In genomic region chr7:48834989-48835626, GRCm38 (mm10) we compare ENCODE assay signal across 13 mouse cellular contexts. TPM values are rescaled to one million over a fixed set of nuclear protein-coding genes. Genes with fewer than 3 reads are reported as not detected.
A peak's percentile ranks its signal among the peaks of the same experiment; 100 is the strongest.
DNase-seq lines count a peak whose midpoint lies in the region; ATAC-seq and TF ChIP-seq lines count a peak whose summit lies in the region.
"Had no signal": no experiment of that assay in that cellular context is flagged by ENCODE, and none has a peak within 500 bp of the region (broad histone marks: within the 10 kb centered on the region; RNA-seq: fewer than 3 reads in every experiment).

No protein-coding gene starts in this region.

- TF ChIP-seq CTCF in forebrain, postnatal 0 days (IDR thresholded peaks at IDR 0.05; ENCODE audit: low read depth): no peak

- H3K27ac ChIP-seq in forebrain, postnatal 0 days (ENCODE audit: low read depth, low read length): peak overlapping the region; percentile 15; the same call in 1 of the 2 replicates
- H3K27ac ChIP-seq in forebrain, embryonic 15.5 days (replicated peaks): no peak overlapping the region
- no peak overlapping the region for H3K27ac ChIP-seq in neural tube, embryonic 11.5 days (ENCODE audit: low read depth, low read length)
- H3K27ac ChIP-seq in midbrain, embryonic 15.5 days: 0 out of 2 replicates have a peak overlapping the region, but pooled peaks have one; percentile 21
- H3K27ac ChIP-seq in liver, embryonic 12.5 days: no peak overlapping the region
- H3K27ac ChIP-seq: kidney, postnatal 0 days had no signal

- no peak overlapping the region for H3K9ac ChIP-seq in forebrain, postnatal 0 days
- H3K9ac ChIP-seq in forebrain, embryonic 15.5 days (replicated peaks): no peak overlapping the region
- H3K9ac ChIP-seq in neural tube, embryonic 11.5 days (ENCODE audit: low read length): no peak overlapping the region
- no peak overlapping the region for H3K9ac ChIP-seq in midbrain, embryonic 15.5 days
- H3K9ac ChIP-seq in liver, embryonic 12.5 days: no peak overlapping the region

- ATAC-seq in forebrain, postnatal 0 days: peak; percentile 46
- no peak for ATAC-seq in forebrain, embryonic 15.5 days (replicated peaks)
- peak; percentile 74 for ATAC-seq in neural tube, embryonic 11.5 days (ENCODE audit: insufficient read depth, low FRiP score, low TSS enrichment)
- peak; percentile 67 for ATAC-seq in midbrain, embryonic 15.5 days (replicated peaks)
- ATAC-seq in liver, embryonic 12.5 days: no peak

- H3K4me3 ChIP-seq in forebrain, postnatal 0 days (ENCODE audit: low read depth, low read length): no peak overlapping the region
- H3K4me3 ChIP-seq in forebrain, embryonic 15.5 days: no peak overlapping the region
- H3K4me3 ChIP-seq in neural tube, embryonic 11.5 days (ENCODE audit: low read depth, low read length): no peak overlapping the region
- no peak overlapping the region for H3K4me3 ChIP-seq in midbrain, embryonic 15.5 days
- no peak overlapping the region for H3K4me3 ChIP-seq in liver, embryonic 12.5 days
- H3K4me3 ChIP-seq: megakaryocyte, embryonic 14.5 days had no signal

- DNase-seq in forebrain, postnatal 0 days: peak; percentile 8
- peak; percentile 25 for DNase-seq in neural tube, embryonic 11.5 days (ENCODE audit: low spot score)
- no peak for DNase-seq in neural tube, embryonic 10.5 days (ENCODE audit: extremely low spot score, low spot score)
- DNase-seq in kidney, postnatal 36 days: no peak
- DNase-seq in natural killer cell, adult 2 months (ENCODE audit: low spot score in 2 of 2): no peak
- DNase-seq: lung, adult 18-20 months; thymus, adult 18-20 months had no signal

- H3K4me1 ChIP-seq in forebrain, postnatal 0 days (ENCODE audit: insufficient read depth): no peaks in the 10 kb centered on the region
- peaks cover 9% of the 10 kb centered on the region for H3K4me1 ChIP-seq in forebrain, embryonic 15.5 days
- peaks cover 10% of the 10 kb centered on the region for H3K4me1 ChIP-seq in neural tube, embryonic 11.5 days (ENCODE audit: control insufficient read depth, insufficient read depth, low read length)
- H3K4me1 ChIP-seq in midbrain, embryonic 15.5 days: peaks cover 12% of the 10 kb centered on the region
- H3K4me1 ChIP-seq in liver, embryonic 12.5 days: peaks cover 12% of the 10 kb centered on the region; the same call in 1 of the 2 replicates

- WGBS in forebrain, postnatal 0 days: 46% methylated on average over 12 of the region's 12 CpGs
- WGBS in forebrain, embryonic 15.5 days: 50% methylated on average over 12 of the region's 12 CpGs
- 44% methylated on average over 12 of the region's 12 CpGs for WGBS in neural tube, embryonic 11.5 days
- WGBS in midbrain, embryonic 15.5 days: 35% methylated on average over 12 of the region's 12 CpGs
- 76% methylated on average over 12 of the region's 12 CpGs for whole genome bisulfite sequencing in liver, embryonic 12.5 days (ENCODE audit: insufficient replicate concordance)

- H3K36me3 ChIP-seq in forebrain, postnatal 0 days (ENCODE audit: insufficient read depth): no peaks in the 10 kb centered on the region
- no peaks in the 10 kb centered on the region for H3K36me3 ChIP-seq in forebrain, embryonic 15.5 days
- no peaks in the 10 kb centered on the region for H3K36me3 ChIP-seq in neural tube, embryonic 11.5 days (ENCODE audit: control insufficient read depth, insufficient read depth, low read length)
- H3K36me3 ChIP-seq in midbrain, embryonic 15.5 days (replicated peaks): no peaks in the 10 kb centered on the region
- no peaks in the 10 kb centered on the region for H3K36me3 ChIP-seq in liver, embryonic 12.5 days

- no peaks in the 10 kb centered on the region for H3K9me3 ChIP-seq in forebrain, postnatal 0 days (ENCODE audit: low read length)
- no peaks in the 10 kb centered on the region for H3K9me3 ChIP-seq in forebrain, embryonic 15.5 days
- no peaks in the 10 kb centered on the region for H3K9me3 ChIP-seq in neural tube, embryonic 11.5 days (ENCODE audit: control insufficient read depth, low read length)
- H3K9me3 ChIP-seq in midbrain, embryonic 15.5 days: no peaks in the 10 kb centered on the region
- H3K9me3 ChIP-seq in liver, embryonic 12.5 days (replicated peaks): no peaks in the 10 kb centered on the region
- H3K9me3 ChIP-seq: megakaryocyte, embryonic 14.5 days had no signal

- H3K4me2 ChIP-seq in forebrain, postnatal 0 days (ENCODE audit: low read depth): no peak overlapping the region
- H3K4me2 ChIP-seq in forebrain, embryonic 15.5 days (replicated peaks): no peak overlapping the region
- no peak overlapping the region for H3K4me2 ChIP-seq in neural tube, embryonic 11.5 days (ENCODE audit: low read depth)
- no peak overlapping the region for H3K4me2 ChIP-seq in midbrain, embryonic 15.5 days
- no peak overlapping the region for H3K4me2 ChIP-seq in liver, embryonic 12.5 days

- H3K27me3 ChIP-seq in forebrain, postnatal 0 days (ENCODE audit: insufficient read depth, low read length): no peaks in the 10 kb centered on the region
- H3K27me3 ChIP-seq in forebrain, embryonic 15.5 days: no peaks in the 10 kb centered on the region
- peaks cover 72% of the 10 kb centered on the region for H3K27me3 ChIP-seq in neural tube, embryonic 11.5 days (ENCODE audit: control insufficient read depth, insufficient read depth, low read length)
- peaks cover 31% of the 10 kb centered on the region for H3K27me3 ChIP-seq in midbrain, embryonic 15.5 days (replicated peaks)
- H3K27me3 ChIP-seq in liver, embryonic 12.5 days (replicated peaks): no peaks in the 10 kb centered on the region
- H3K27me3 ChIP-seq: megakaryocyte, embryonic 14.5 days had no signal

RNA-seq across cellular contexts. Expression of gene Csrp3, which starts 12.7 kb away (rescaled TPM):
- total RNA-seq in forebrain, postnatal 0 days (2014; rRNA removed): 1.2 TPM in 1 of 2 replicates, not detected in the other
- not detected in 2 replicates for polyA plus RNA-seq in forebrain, postnatal 0 days (2015; fragmentation: Nextera tagmentation; extraction: Ambion mirVana)
- 0.20 and 0.29 TPM in 2 replicates for polyA plus RNA-seq in forebrain, embryonic 15.5 days (2015; fragmentation: Nextera tagmentation; extraction: Ambion mirVana)
- 1.4 and 2.4 TPM in 2 replicates for polyA plus RNA-seq in neural tube, embryonic 11.5 days (2014; fragmentation: Nextera tagmentation; extraction: Ambion mirVana)
- 0.53 and 1.6 TPM in 2 replicates for polyA plus RNA-seq in midbrain, embryonic 15.5 days (2015; fragmentation: Nextera tagmentation; extraction: Ambion mirVana)
- polyA plus RNA-seq in liver, embryonic 12.5 days (2016; fragmentation: Nextera tagmentation; extraction: Ambion mirVana): 0.27 and 0.86 TPM in 2 replicates
- total RNA-seq: layer of hippocampus, postnatal 25 days had no signal
- polyA plus RNA-seq: kidney, postnatal 0 days had no signal

RNA-seq across cellular contexts. Expression of gene E2f8, which starts 46.3 kb away (rescaled TPM):
- total RNA-seq in forebrain, postnatal 0 days (2014; rRNA removed): 0.92 and 2.0 TPM in 2 replicates
- polyA plus RNA-seq in forebrain, postnatal 0 days (2015; fragmentation: Nextera tagmentation; extraction: Ambion mirVana): 1.0 and 1.1 TPM in 2 replicates
- polyA plus RNA-seq in forebrain, embryonic 15.5 days (2015; fragmentation: Nextera tagmentation; extraction: Ambion mirVana): 6.3 and 7.0 TPM in 2 replicates
- 16.2 and 16.5 TPM in 2 replicates for polyA plus RNA-seq in neural tube, embryonic 11.5 days (2014; fragmentation: Nextera tagmentation; extraction: Ambion mirVana)
- polyA plus RNA-seq in midbrain, embryonic 15.5 days (2015; fragmentation: Nextera tagmentation; extraction: Ambion mirVana): 2.3 and 2.5 TPM in 2 replicates
- 34.5 and 38.7 TPM in 2 replicates for polyA plus RNA-seq in liver, embryonic 12.5 days (2016; fragmentation: Nextera tagmentation; extraction: Ambion mirVana)

RNA-seq across cellular contexts. Expression of gene Zdhhc13, which starts 46.3 kb away (rescaled TPM):
- 55.9 and 58.9 TPM in 2 replicates for total RNA-seq in forebrain, postnatal 0 days (2014; rRNA removed)
- 25.0 and 28.3 TPM in 2 replicates for polyA plus RNA-seq in forebrain, postnatal 0 days (2015; fragmentation: Nextera tagmentation; extraction: Ambion mirVana)
- 47.7 and 52.2 TPM in 2 replicates for polyA plus RNA-seq in forebrain, embryonic 15.5 days (2015; fragmentation: Nextera tagmentation; extraction: Ambion mirVana)
- polyA plus RNA-seq in neural tube, embryonic 11.5 days (2014; fragmentation: Nextera tagmentation; extraction: Ambion mirVana): 39.0 and 41.2 TPM in 2 replicates
- 36.5 and 38.7 TPM in 2 replicates for polyA plus RNA-seq in midbrain, embryonic 15.5 days (2015; fragmentation: Nextera tagmentation; extraction: Ambion mirVana)
- polyA plus RNA-seq in liver, embryonic 12.5 days (2016; fragmentation: Nextera tagmentation; extraction: Ambion mirVana): 20.2 and 22.5 TPM in 2 replicates

Comparison
In these comparisons a context has a peak if more than half of its experiments do, and no peak if none do; other contexts are left out.
1. ATAC-seq: peak in forebrain, postnatal 0 days (single experiment), neural tube, embryonic 11.5 days (single experiment) and midbrain, embryonic 15.5 days (single experiment); none in forebrain, embryonic 15.5 days (single experiment) and liver, embryonic 12.5 days (single experiment).
2. DNase-seq: peak in forebrain, postnatal 0 days (single experiment) and neural tube, embryonic 11.5 days (single experiment); none in neural tube, embryonic 10.5 days (single experiment), kidney, postnatal 36 days (0 of 2) and natural killer cell, adult 2 months (0 of 2).
3. H3K27ac ChIP-seq: peak in forebrain, postnatal 0 days (single experiment) and midbrain, embryonic 15.5 days (single experiment); none in forebrain, embryonic 15.5 days (single experiment), neural tube, embryonic 11.5 days (single experiment) and liver, embryonic 12.5 days (single experiment).